Mouse (Mus musculus) left cerebral cortex, adult 8-10 months (tissue): Measurements from ENCODE around the gene Olfr279. TPM values are rescaled to one million over a fixed set of nuclear protein-coding genes. Genes with fewer than 3 reads are reported as not detected.

Experiments
- DNase-seq, 2 experiments: peaks; one replicate each; pipeline ENCODE4 v3.0.0; 2022; ENCODE audit warnings: low spot score in 2 of 2
- total RNA-seq, 4 experiments: library from RNA; stranded (reverse); gene quantifications; 2 replicates each; pipeline ENCODE4 v1.2.4; 2022

Olfr279 gene
- not detected for total RNA-seq

- DNase-seq = no peak
Measured at GRCm38 (mm10) chr15:98492102-98492501, at the start of gene Olfr279. TSS of gene Olfr279 (plus strand) at chr15:98492402.

GRCm38 (mm10) chr15:98444561-98444960 is 47.6 kb upstream of the Olfr279 start:
- DNase-seq = no peak

DNA sequence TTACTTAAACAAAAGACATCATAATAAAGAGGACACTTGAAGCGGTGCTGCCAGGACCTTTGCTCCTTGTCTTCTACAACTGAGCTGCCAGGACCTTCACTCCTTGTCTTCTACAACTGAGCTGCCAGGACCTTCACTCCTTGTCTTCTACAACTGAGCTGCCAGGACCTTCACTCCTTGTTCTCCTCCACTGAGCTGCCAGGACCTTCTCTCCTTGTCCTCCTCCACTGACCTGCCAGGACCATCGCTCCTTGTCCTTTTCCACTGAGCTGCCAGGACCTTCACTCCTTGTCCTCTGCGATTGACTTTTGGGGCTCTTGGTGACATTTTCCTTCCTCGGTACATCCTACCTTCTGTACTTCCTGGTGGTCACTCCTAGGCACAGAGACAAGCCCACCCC is 43.7 kb upstream of the Olfr279 start:
- no peak for DNase-seq

DNA sequence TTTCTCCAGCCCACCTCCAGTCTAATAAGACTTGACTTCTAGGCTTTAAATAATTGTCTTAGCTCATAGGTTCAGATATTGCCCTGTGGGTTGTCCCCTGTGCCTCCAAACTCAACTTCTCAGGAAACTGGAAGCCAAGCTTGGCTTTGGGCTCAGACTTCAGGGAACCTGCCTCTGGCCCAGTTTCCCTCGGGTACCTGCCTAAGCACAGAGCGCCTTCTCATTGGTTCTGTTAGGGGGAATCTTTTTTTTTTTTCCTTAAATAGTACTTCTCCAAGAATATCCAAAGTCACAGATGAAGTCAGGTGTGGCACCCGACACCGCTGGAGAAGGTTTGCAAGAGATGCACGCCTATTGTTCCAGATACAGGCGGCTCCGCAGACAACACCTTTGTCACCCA is 39.9 kb upstream of the Olfr279 start, which contains the start of gene Olfr281:
Gene Olfr281, plus strand, starts transcription at position 301 of the 400 bp plus-strand sequence.
- no peak for DNase-seq

DNA sequence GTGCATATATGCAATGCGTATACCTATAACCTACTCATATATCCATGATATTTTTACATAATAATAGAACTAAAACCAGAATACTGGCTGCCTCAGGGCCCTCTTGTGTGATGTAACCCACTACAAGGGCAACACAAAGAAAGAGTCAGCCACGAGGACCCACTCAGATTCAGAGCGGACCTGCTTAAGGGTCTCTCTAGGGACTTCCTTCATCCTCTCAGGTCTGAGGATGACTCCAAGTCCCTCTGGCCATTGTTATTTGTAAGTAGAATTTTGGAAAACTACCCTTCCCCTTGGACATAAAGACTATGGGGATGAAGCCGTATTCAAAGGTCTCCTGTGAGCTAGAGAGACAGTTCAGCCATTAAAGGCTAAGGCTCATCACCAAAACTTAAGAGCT is 22.6 kb upstream of the Olfr279 start, which contains the start of gene OR5BS1P:
Gene OR5BS1P, plus strand, starts transcription at position 301 of the 400 bp plus-strand sequence.
- no peak for DNase-seq

DNA sequence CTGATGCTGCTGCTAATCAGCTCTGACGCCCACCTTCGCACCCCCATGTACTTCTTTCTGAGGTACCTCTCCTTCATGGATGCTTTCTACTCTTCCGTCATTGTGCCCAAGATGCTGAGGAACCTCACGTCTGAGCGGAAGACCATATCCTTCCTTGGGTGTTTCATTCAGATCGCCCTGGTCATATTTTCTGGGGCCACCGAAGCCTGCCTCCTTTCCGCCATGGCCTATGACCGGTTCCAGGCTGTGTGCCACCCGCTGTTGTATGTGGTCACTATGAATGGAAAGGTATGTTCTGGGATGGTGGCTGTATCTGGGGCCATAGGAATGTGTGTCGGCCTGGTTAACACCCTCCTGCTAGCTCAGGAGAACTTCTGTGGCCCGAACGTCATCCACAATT is 20.7 kb upstream of the Olfr279 start:
- no peak for DNase-seq

GRCm38 (mm10) chr15:98474958-98475357 is 17.2 kb upstream of the Olfr279 start:
- DNase-seq = no peak

GRCm38 (mm10) chr15:98475382-98475781 is 16.8 kb upstream of the Olfr279 start:
- no peak for DNase-seq

DNA sequence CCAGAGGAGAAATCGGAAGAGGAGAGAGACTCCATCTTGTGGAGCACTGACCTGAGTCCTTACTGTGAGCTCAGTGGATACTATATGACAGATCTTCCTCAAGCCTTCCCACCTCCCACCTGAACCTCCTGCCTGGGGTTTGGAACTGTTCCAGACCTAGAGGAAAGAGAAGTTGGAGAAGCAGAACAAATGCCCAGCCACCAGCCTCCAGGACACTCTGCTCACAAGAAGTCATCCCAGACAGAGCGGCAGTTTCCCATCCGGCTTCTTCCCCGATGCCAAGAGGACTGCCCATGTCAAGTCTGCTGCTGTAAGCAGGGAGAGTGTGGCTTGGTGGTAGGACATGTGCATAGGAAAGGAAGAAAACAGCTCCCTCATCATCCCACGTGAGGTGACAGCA is 15.9 kb upstream of the Olfr279 start:
- no peak for DNase-seq

DNA sequence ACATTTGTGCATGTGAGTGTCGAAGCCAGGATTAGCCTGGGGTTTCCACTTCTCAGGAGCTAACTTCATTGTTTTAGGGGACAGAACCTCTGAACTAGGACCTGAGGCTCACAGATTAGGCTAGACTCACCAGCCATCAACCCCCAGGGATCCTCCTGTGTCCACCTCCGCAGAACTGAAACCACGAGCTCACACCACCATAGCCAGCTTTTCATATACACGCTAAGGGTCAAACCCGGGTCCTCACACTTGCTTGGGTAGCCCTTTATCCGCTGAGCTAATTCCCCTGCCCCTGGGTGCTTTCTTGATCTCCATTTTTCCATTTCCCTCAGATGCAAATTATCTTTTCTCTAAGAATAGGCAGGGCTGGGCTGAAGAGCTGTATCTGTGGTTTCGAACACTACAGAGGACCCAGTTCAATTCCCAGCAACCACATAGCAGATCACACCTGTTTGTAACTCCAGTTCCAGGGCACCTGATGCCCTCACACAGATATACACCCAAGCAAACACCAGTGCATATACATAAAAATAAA is 12.6 kb upstream of the Olfr279 start:
- no peak for DNase-seq

DNA sequence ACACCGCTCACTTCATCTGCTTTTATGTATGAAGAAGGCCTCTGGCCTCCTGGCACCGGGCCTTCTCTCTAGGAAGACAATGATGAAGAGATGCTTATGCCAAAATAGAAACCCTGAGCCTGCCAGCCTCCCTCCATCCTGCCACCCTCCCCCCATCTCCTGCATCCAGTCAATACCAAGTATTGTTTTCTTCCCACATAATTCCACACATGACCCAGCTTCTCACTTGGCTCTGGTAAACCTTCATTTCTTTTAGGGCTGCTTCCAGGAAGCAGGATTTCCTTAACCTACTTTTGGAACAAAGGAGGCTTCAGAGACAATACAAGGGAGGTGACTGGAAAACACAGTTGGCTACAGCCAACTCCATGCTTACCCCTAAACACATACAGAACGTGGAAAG is 9.5 kb upstream of the Olfr279 start, which contains the start of gene Lalba:
Gene Lalba, minus strand, starts transcription at position 21 of the 400 bp plus-strand sequence.
- no peak for DNase-seq

- no peak for DNase-seq
Measured at GRCm38 (mm10) chr15:98483907-98484886, 8.0 kb upstream of the Olfr279 start.

- DNase-seq = no peak
Measured at GRCm38 (mm10) chr15:98486433-98487021, 5.7 kb upstream of the Olfr279 start.

DNA sequence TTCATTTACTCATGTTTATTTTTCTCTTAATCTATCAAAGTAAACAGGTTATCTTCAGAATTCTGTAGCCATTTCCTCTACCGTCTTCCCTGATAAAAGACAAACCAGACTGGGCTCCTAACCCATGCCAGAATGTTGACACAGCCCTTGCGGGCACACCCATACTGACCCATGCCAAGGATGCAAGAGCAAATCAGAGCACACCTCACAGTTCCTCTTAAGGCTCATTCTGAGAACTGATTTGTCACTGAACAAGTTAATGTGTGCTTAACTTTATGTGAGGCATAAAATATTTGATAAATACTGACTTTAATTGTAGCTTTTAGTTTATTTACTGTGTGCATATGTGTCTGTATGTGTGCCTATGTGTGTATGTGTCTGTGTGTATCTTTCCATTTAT is 870 bp upstream of the Olfr279 start:
- DNase-seq = no peak

GRCm38 (mm10) chr15:98497631-98498030 is 5.4 kb downstream of the Olfr279 start:
- no peak for DNase-seq

DNA sequence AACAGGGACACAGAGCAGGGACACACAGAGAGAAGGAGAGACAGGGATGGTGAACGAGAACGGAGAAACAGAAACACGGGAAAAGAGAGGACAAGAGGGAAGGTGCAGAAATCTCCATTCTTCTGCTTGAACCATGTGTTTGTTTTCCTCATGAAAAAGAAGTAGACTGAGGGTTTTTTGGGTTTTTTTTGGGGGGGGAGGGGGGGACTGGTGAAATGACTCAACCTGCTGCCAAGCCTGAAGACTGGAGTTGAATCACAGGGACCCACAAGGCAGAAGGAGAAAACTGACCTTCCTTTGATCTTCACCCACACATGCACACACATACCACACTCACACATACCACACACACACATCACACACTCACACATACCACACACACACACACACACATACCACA is 11.1 kb downstream of the Olfr279 start:
- DNase-seq = no peak

DNA sequence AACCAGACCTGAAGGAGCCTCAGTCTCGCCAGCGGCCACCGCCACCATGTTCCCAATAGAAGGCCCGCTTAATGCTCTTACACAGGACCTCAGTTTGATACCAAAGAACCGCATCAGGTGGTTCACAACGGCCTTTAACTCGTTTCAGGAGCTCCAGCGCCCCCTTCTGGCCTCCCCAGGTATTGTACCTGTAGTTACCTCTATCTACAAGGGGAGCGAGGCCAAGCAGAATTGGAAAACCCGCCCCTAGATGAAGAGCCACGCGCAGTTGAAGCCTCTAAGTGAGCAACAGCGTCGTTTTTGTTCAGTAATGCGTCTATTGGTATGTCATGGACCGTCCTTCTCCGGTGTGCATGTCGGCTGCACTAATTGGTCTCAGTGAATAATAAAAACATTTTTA is 12.3 kb downstream of the Olfr279 start:
- DNase-seq = no peak

- DNase-seq = no peak
Measured at GRCm38 (mm10) chr15:98506253-98506957, 14.2 kb downstream of the Olfr279 start.

DNA sequence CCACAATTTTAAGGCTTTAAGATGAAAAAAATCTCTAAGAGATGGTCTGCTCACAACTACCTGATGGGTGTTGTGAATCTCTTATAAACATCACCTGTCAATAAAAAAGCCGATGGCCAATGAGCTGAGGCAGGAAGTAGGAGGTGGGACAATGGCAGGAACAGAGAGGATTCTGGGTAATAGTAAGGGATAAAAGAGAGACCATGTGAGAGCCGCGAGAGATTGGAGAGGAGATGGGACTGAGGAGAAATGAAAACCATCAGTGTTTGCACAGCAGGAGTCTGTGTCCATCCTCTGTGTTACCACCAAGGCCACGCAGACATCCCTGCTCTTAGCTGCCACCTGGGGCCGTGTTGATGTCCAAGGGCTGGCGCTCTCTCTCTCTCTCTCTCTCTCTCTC is 15.1 kb downstream of the Olfr279 start:
- DNase-seq = no peak

DNA sequence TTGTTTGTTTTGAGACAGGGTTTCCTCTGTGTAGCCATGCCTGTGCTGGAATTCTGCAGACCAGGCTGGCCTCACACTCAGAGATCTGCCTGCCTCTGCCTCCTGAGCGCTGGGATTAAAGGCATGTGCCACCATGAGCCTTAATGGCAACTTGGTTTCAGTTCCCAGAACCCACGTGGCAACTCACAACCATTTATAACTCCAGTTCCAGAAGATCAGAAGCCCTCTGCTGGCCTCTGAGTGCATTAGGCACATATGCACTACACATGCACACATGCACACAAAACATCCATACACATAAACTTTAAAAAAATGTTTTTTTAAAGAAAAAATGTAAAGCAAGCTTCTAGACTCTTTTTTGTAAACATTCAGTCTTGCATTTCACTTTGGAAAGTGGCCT is 17.2 kb downstream of the Olfr279 start:
- no peak for DNase-seq
